ENCODE assay signal across 23 mouse cellular contexts in the genomic region with DNA sequence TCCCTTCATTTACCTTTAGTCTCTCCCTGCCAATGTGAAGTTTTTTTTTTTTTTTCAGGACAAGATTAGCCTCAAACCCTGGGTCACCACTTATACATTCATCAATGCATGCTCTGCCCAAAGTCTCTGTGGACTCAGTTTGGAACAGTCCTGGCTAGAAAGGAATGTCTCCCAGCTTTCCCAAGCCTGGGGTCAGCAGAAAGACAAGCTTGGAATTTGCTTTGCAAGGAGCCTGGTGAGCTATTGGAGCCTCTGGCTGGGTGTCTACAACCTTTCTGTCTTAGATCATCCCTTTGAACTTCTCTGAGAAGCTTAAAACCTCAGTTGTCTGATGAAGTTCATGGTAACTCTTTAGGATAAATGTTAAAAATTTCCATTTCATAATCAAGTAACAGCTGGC. TPM values are rescaled to one million over a fixed set of nuclear protein-coding genes. Genes with fewer than 3 reads are reported as not detected.
DNase-seq lines count a peak whose midpoint lies in the region; ATAC-seq lines count a peak whose summit lies in the region.
"Had no signal": no experiment of that assay in that cellular context is flagged by ENCODE, and none has a peak within 500 bp of the region (broad histone marks: within the 10 kb centered on the region; RNA-seq: fewer than 3 reads in every experiment).

No protein-coding gene starts in this region.

- H3K4me1 ChIP-seq in embryonic facial prominence, embryonic 14.5 days (ENCODE audit: control insufficient read depth, insufficient read depth, low read length) = no peaks in the 10 kb centered on the region
- no peaks in the 10 kb centered on the region for H3K4me1 ChIP-seq in embryonic facial prominence, embryonic 10.5 days
- peaks cover 7% of the 10 kb centered on the region for H3K4me1 ChIP-seq in limb, embryonic 15.5 days
- no peaks in the 10 kb centered on the region for H3K4me1 ChIP-seq in limb, embryonic 10.5 days
- peaks cover 5% of the 10 kb centered on the region for H3K4me1 ChIP-seq in intestine, embryonic 16.5 days (ENCODE audit: control insufficient read depth, insufficient read depth, low read length)
- H3K4me1 ChIP-seq: embryonic facial prominence, embryonic 15.5 days; forebrain, embryonic 13.5 days; heart, embryonic 13.5 days; hindbrain, embryonic 15.5 days had no signal

- H3K4me2 ChIP-seq in embryonic facial prominence, embryonic 14.5 days (ENCODE audit: low read depth, low read length) = no peak overlapping the region
- H3K4me2 ChIP-seq in limb, embryonic 15.5 days = no peak overlapping the region
- no peak overlapping the region for H3K4me2 ChIP-seq in intestine, embryonic 16.5 days (ENCODE audit: low read depth, low read length)
- H3K4me2 ChIP-seq: embryonic facial prominence, embryonic 15.5 days; forebrain, embryonic 13.5 days; heart, embryonic 13.5 days; hindbrain, embryonic 15.5 days had no signal

- DNase-seq in embryonic facial prominence, embryonic 14.5 days (ENCODE audit: low spot score) = peak; percentile 36
- DNase-seq in embryonic facial prominence, embryonic 10.5 days (ENCODE audit: low spot score) = no peak
- no peak for DNase-seq in limb, embryonic 10.5 days (ENCODE audit: low spot score)
- DNase-seq in gastrocnemius, postnatal 10 days = no peak
- DNase-seq in gastrocnemius, adult 18-20 months (ENCODE audit: low spot score) = no peak
- DNase-seq: adrenal gland, postnatal 14 days; cerebellum, adult 11-12 months; cerebellum, adult 9-10 months; cerebellum, postnatal 25 days; forebrain, postnatal 0 days; gastrocnemius, adult 2 months; gastrocnemius, postnatal 36 days; heart, adult 11 months; heart, postnatal 36 days had no signal

- no peaks in the 10 kb centered on the region for H3K9me3 ChIP-seq in embryonic facial prominence, embryonic 14.5 days (ENCODE audit: control insufficient read depth, low read length)
- no peaks in the 10 kb centered on the region for H3K9me3 ChIP-seq in embryonic facial prominence, embryonic 10.5 days
- no peaks in the 10 kb centered on the region for H3K9me3 ChIP-seq in limb, embryonic 15.5 days
- H3K9me3 ChIP-seq in limb, embryonic 10.5 days (replicated peaks) = no peaks in the 10 kb centered on the region
- no peaks in the 10 kb centered on the region for H3K9me3 ChIP-seq in intestine, embryonic 16.5 days (ENCODE audit: control insufficient read depth, low read length)
- H3K9me3 ChIP-seq: embryonic facial prominence, embryonic 15.5 days; forebrain, embryonic 13.5 days; heart, embryonic 13.5 days; hindbrain, embryonic 15.5 days had no signal

- no peaks in the 10 kb centered on the region for H3K36me3 ChIP-seq in embryonic facial prominence, embryonic 14.5 days (ENCODE audit: control insufficient read depth, insufficient read depth, low read length)
- no peaks in the 10 kb centered on the region for H3K36me3 ChIP-seq in embryonic facial prominence, embryonic 10.5 days (replicated peaks)
- H3K36me3 ChIP-seq in limb, embryonic 15.5 days = no peaks in the 10 kb centered on the region
- no peaks in the 10 kb centered on the region for H3K36me3 ChIP-seq in limb, embryonic 10.5 days
- no peaks in the 10 kb centered on the region for H3K36me3 ChIP-seq in intestine, embryonic 16.5 days (ENCODE audit: control insufficient read depth, insufficient read depth, low read length)
- H3K36me3 ChIP-seq: embryonic facial prominence, embryonic 15.5 days; heart, embryonic 13.5 days; hindbrain, embryonic 15.5 days had no signal

- H3K27me3 ChIP-seq in embryonic facial prominence, embryonic 14.5 days (replicated peaks; ENCODE audit: control insufficient read depth, insufficient read depth, low read length) = no peaks in the 10 kb centered on the region
- H3K27me3 ChIP-seq in embryonic facial prominence, embryonic 10.5 days (replicated peaks; ENCODE audit: low read depth, poor library complexity, severe bottlenecking) = no peaks in the 10 kb centered on the region
- no peaks in the 10 kb centered on the region for H3K27me3 ChIP-seq in limb, embryonic 15.5 days
- no peaks in the 10 kb centered on the region for H3K27me3 ChIP-seq in limb, embryonic 10.5 days (ENCODE audit: low read depth, poor library complexity, severe bottlenecking)
- H3K27me3 ChIP-seq in intestine, embryonic 16.5 days (replicated peaks; ENCODE audit: control insufficient read depth, insufficient read depth, low read length) = no peaks in the 10 kb centered on the region
- H3K27me3 ChIP-seq: embryonic facial prominence, embryonic 15.5 days; forebrain, embryonic 13.5 days; heart, embryonic 13.5 days; hindbrain, embryonic 15.5 days; Patski had no signal

- H3K4me3 ChIP-seq in embryonic facial prominence, embryonic 14.5 days (ENCODE audit: low read depth, low read length) = no peak overlapping the region
- no peak overlapping the region for H3K4me3 ChIP-seq in embryonic facial prominence, embryonic 10.5 days
- H3K4me3 ChIP-seq in limb, embryonic 15.5 days = no peak overlapping the region
- H3K4me3 ChIP-seq in limb, embryonic 10.5 days = no peak overlapping the region
- no peak overlapping the region for H3K4me3 ChIP-seq in intestine, embryonic 16.5 days (ENCODE audit: low read length)
- H3K4me3 ChIP-seq: embryonic facial prominence, embryonic 15.5 days; forebrain, embryonic 13.5 days; gastrocnemius, adult 2 months; heart, embryonic 13.5 days; hindbrain, embryonic 15.5 days had no signal

- H3K27ac ChIP-seq in embryonic facial prominence, embryonic 14.5 days (replicated peaks; ENCODE audit: low read depth, low read length) = no peak overlapping the region; the same call in 1 of the 2 replicates
- no peak overlapping the region for H3K27ac ChIP-seq in embryonic facial prominence, embryonic 10.5 days (replicated peaks)
- 0 out of 2 replicates have a peak overlapping the region, but pooled peaks have one; percentile 12 for H3K27ac ChIP-seq in limb, embryonic 15.5 days
- H3K27ac ChIP-seq in limb, embryonic 10.5 days = no peak overlapping the region
- H3K27ac ChIP-seq in intestine, embryonic 16.5 days (ENCODE audit: low read length) = 0 out of 2 replicates have a peak overlapping the region, but pooled peaks have one; percentile 35
- H3K27ac ChIP-seq: embryonic facial prominence, embryonic 15.5 days; forebrain, embryonic 13.5 days; gastrocnemius, adult 2 months; heart, embryonic 13.5 days; hindbrain, embryonic 15.5 days had no signal

- H3K9ac ChIP-seq in embryonic facial prominence, embryonic 14.5 days (ENCODE audit: low read depth, low read length) = no peak overlapping the region
- no peak overlapping the region for H3K9ac ChIP-seq in limb, embryonic 15.5 days
- H3K9ac ChIP-seq in intestine, embryonic 16.5 days (ENCODE audit: low read depth, low read length) = no peak overlapping the region
- H3K9ac ChIP-seq: embryonic facial prominence, embryonic 15.5 days; forebrain, embryonic 13.5 days; forebrain, postnatal 0 days; heart, embryonic 13.5 days; hindbrain, embryonic 15.5 days had no signal

- no peak for ATAC-seq in embryonic facial prominence, embryonic 14.5 days (ENCODE audit: low read depth)
- ATAC-seq in limb, embryonic 15.5 days (ENCODE audit: insufficient number of reproducible peaks, low FRiP score, low TSS enrichment, low read depth) = no peak
- no peak for ATAC-seq in intestine, embryonic 16.5 days
- ATAC-seq: activated CD4-positive, CD25-positive, alpha-beta regulatory T cell, adult 4 months; forebrain, embryonic 13.5 days; forebrain, postnatal 0 days; Patski had no signal

RNA-seq across cellular contexts. Expression of gene Thbs2, which starts 36.9 kb away (rescaled TPM):
- 133 and 141 TPM in 2 replicates for polyA plus RNA-seq in embryonic facial prominence, embryonic 14.5 days (2014; fragmentation: Nextera tagmentation; extraction: Ambion mirVana)
- polyA plus RNA-seq in embryonic facial prominence, embryonic 10.5 days (2016; fragmentation: Nextera tagmentation; extraction: Ambion mirVana) = 1.3 and 1.9 TPM in 2 replicates
- polyA plus RNA-seq in limb, embryonic 15.5 days (2015; fragmentation: Nextera tagmentation; extraction: Ambion mirVana) = 110 and 131 TPM in 2 replicates
- 0.97 and 2.0 TPM in 2 replicates for polyA plus RNA-seq in limb, embryonic 10.5 days (2016; fragmentation: Nextera tagmentation; extraction: Ambion mirVana)
- polyA plus RNA-seq in intestine, embryonic 16.5 days (2015; fragmentation: Nextera tagmentation; extraction: Ambion mirVana) = 49.6 and 55.1 TPM in 2 replicates
- total RNA-seq in gastrocnemius, postnatal 10 days (2021) = 10 to 100 TPM; 66.4 to 84.2 TPM
- total RNA-seq in gastrocnemius, adult 18-20 months (2021) = 10 to 100 TPM in 1 of 2 experiments, 1 to 10 TPM in 1; 4.6 to 11.9 TPM
- total RNA-seq: MEL had no signal
- polyA plus RNA-seq: activated CD4-positive, CD25-positive, alpha-beta regulatory T cell, adult 4 months had no signal

Comparison
In these comparisons a context has a peak if more than half of its experiments do, and no peak if none do; other contexts are left out.
1. H3K27ac ChIP-seq: peak in limb, embryonic 15.5 days (single experiment) and intestine, embryonic 16.5 days (single experiment); none in embryonic facial prominence, embryonic 14.5 days (single experiment), embryonic facial prominence, embryonic 10.5 days (single experiment) and limb, embryonic 10.5 days (single experiment).
2. RNA of gene Thbs2, which starts 36.9 kb away (polyA plus RNA-seq): 133 to 141 TPM in embryonic facial prominence, embryonic 14.5 days, 110 to 131 TPM in limb, embryonic 15.5 days and 49.6 to 55.1 TPM in intestine, embryonic 16.5 days; 0.97 to 2.0 TPM in limb, embryonic 10.5 days and 1.3 to 1.9 TPM in embryonic facial prominence, embryonic 10.5 days; every median in the first group is over 10 times any median in the second.